Mouse (Mus musculus) E14TG2a.4 (cell line): ENCODE measurements around the gene Zc2hc1b.

Experiments
- H3K27me3 ChIP-seq: 2 replicates; pipeline ENCODE4 v1.6.1; 2014; ENCODE audit warnings: low read length, control low read depth; ENCODE audit not compliant: insufficient read depth
- H3K36me3 ChIP-seq: 2 replicates; pipeline ENCODE4 v1.6.1; 2014; ENCODE audit warnings: low read length, control low read depth; ENCODE audit not compliant: insufficient read depth
- H3K4me1 ChIP-seq: replicated peaks from 2 replicates; pipeline ENCODE4 v1.6.1; 2014; ENCODE audit warnings: low read depth, low read length, control low read depth
- H3K4me3 ChIP-seq: replicated peaks from 2 replicates; pipeline ENCODE4 v1.5.1; 2014; ENCODE audit warnings: mild to moderate bottlenecking, low read length
- H3K9me3 ChIP-seq: 2 replicates; pipeline ENCODE4 v1.6.1; 2014; ENCODE audit warnings: low read length, control low read depth
- CTCF ChIP-seq: conservative IDR thresholded peaks from 2 replicates; pipeline ENCODE4 v1.5.1; 2014; ENCODE audit warnings: low read length
- NANOG ChIP-seq: IDR thresholded peaks from 2 replicates; pipeline ENCODE4 v1.6.1; 2014; ENCODE audit warnings: borderline replicate concordance, low read length, mixed read lengths
- POU5F1 ChIP-seq: IDR thresholded peaks from 2 replicates; pipeline ENCODE4 v1.6.1; 2014; ENCODE audit warnings: low read length, borderline replicate concordance

Gene Zc2hc1b

GRCm38 (mm10) chr10:13135276-13135675 is 42.5 kb downstream of the Zc2hc1b start:
- Histone ChIP-seq H3K4me3 (no peak overlapping the region), H3K27me3 (no peaks in the 10 kb centered on the region), H3K36me3 (no peaks in the 10 kb centered on the region), H3K4me1 (0 out of 2 replicates have a peak, but pooled peaks cover 2% of the 10 kb centered on the region), H3K9me3 (no peaks in the 10 kb centered on the region)
- TF ChIP-seq NANOG, result no peak
- TF ChIP-seq POU5F1, result no peak
- no peak for TF ChIP-seq CTCF

GRCm38 (mm10) chr10:13133850-13134249 is 44.0 kb downstream of the Zc2hc1b start:
- no peaks in the 10 kb centered on the region for H3K27me3 ChIP-seq
- H3K9me3 ChIP-seq, result peaks cover 2% of the 10 kb centered on the region; the same call in 1 of the 2 replicates
- no peak for TF ChIP-seq POU5F1
- no peak for TF ChIP-seq NANOG
- no peak for TF ChIP-seq CTCF

GRCm38 (mm10) chr10:13127946-13128345 is 49.9 kb downstream of the Zc2hc1b start:
- Histone ChIP-seq H3K4me1 (peaks cover 6% of the 10 kb centered on the region), H3K4me3 (peak overlapping the region; percentile 52), H3K27me3 (peaks cover 5% of the 10 kb centered on the region; the same call in 1 of the 2 replicates), H3K9me3 (peaks cover 5% of the 10 kb centered on the region; the same call in 1 of the 2 replicates), H3K36me3 (no peaks in the 10 kb centered on the region)
- TF ChIP-seq POU5F1, result no peak
- TF ChIP-seq CTCF, result no peak
- TF ChIP-seq NANOG, result no peak

More at GRCm38 (mm10) chr10:13133850-13134249, 44.0 kb downstream of the Zc2hc1b start:
- H3K4me1 ChIP-seq, result no peaks in the 10 kb centered on the region
- no peak overlapping the region for H3K4me3 ChIP-seq
- no peaks in the 10 kb centered on the region for H3K36me3 ChIP-seq

DNA sequence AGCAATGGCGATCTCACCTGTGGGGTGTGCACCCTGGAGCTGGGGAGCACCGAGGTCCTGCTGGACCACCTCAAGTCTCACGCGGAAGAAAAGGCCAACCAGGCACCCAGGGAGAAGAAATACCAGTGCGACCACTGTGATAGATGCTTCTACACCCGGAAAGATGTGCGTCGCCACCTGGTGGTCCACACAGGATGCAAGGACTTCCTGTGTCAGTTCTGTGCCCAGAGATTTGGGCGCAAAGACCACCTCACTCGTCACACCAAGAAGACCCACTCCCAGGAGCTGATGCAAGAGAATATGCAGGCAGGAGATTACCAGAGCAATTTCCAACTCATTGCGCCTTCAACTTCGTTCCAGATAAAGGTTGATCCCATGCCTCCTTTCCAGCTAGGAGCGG is 50.5 kb downstream of the Zc2hc1b start:
- Histone ChIP-seq H3K27me3 (peaks cover 5% of the 10 kb centered on the region; the same call in 1 of the 2 replicates), H3K4me1 (peaks cover 6% of the 10 kb centered on the region), H3K4me3 (peak overlapping the region; percentile 52), H3K9me3 (peaks cover 5% of the 10 kb centered on the region; the same call in 1 of the 2 replicates), H3K36me3 (no peaks in the 10 kb centered on the region)
- no peak for TF ChIP-seq NANOG
- TF ChIP-seq CTCF, result peak; percentile 32

DNA sequence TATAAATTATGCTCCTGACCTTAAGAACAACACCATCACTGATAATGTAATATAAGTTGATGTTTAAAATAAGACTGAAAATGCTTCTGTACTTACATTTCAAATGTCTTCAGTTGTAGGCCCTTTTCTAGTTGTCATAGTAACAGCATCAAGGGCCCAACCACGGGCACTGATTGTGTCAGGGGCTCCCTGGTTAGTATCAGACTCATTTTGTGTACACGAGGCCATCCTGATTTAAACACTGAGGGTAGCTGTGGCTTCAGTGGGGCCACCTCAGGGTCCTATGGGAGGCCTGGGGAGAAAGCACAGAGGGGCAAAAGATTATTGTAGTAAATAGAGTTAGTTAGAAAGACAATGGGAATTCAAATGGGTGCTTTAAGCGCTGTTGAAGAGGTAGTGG is 52.0 kb downstream of the Zc2hc1b start:
- no peak for TF ChIP-seq POU5F1
- no peak for TF ChIP-seq CTCF
- TF ChIP-seq NANOG, result no peak
- H3K4me3 ChIP-seq, result no peak overlapping the region
- peaks cover 6% of the 10 kb centered on the region for H3K4me1 ChIP-seq
- H3K9me3 ChIP-seq, result peaks cover 5% of the 10 kb centered on the region; the same call in 1 of the 2 replicates
- peaks cover 5% of the 10 kb centered on the region; the same call in 1 of the 2 replicates for H3K27me3 ChIP-seq
- H3K36me3 ChIP-seq, result no peaks in the 10 kb centered on the region

DNA sequence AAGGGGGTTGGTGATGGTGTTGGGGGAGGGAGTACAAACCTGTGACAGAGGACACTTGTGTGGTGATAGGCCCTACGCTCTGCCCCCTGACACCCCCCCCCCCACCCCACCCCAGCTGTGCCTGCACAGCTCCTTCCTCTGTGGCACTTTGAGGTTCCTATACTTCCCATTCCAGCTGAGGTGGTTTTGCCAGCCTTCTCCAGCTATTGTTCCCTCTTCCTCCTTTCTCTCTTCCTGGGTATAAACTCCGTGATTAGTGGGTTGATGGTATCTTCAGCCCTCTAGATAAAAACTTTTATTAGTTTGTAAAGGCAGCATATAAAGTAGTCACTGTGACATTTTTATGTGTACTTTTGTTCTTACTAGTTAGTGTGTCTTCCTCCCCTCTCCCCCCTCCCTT is 58.5 kb downstream of the Zc2hc1b start:
- Histone ChIP-seq H3K4me1 (peaks cover 36% of the 10 kb centered on the region), H3K4me3 (no peak overlapping the region), H3K27me3 (peaks cover 3% of the 10 kb centered on the region; the same call in 1 of the 2 replicates), H3K9me3 (no peaks in the 10 kb centered on the region), H3K36me3 (no peaks in the 10 kb centered on the region)
- TF ChIP-seq CTCF, result no peak
- TF ChIP-seq NANOG, result no peak
- no peak for TF ChIP-seq POU5F1

DNA sequence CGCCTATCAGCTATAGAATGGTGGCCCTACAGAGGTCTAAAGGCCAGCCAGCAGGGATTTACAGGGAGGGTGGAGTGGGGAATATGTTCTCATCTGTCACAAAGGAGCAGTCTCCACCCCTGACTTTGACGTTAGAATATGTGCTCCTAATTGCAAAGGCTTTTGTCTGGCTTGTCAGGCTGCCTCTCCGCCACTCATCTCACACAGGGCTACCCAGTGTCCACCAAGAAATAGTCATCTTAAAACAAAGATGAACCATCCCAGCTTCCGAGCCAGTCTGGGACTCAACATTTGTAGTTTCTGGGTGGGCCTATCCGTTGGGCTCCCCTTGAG is 59.1 kb downstream of the Zc2hc1b start:
- TF ChIP-seq NANOG (no peak), POU5F1 (no peak), CTCF (no peak)
- Histone ChIP-seq H3K4me1 (peaks cover 36% of the 10 kb centered on the region), H3K9me3 (no peaks in the 10 kb centered on the region), H3K27me3 (peaks cover 3% of the 10 kb centered on the region; the same call in 1 of the 2 replicates), H3K4me3 (no peak overlapping the region), H3K36me3 (no peaks in the 10 kb centered on the region)

DNA sequence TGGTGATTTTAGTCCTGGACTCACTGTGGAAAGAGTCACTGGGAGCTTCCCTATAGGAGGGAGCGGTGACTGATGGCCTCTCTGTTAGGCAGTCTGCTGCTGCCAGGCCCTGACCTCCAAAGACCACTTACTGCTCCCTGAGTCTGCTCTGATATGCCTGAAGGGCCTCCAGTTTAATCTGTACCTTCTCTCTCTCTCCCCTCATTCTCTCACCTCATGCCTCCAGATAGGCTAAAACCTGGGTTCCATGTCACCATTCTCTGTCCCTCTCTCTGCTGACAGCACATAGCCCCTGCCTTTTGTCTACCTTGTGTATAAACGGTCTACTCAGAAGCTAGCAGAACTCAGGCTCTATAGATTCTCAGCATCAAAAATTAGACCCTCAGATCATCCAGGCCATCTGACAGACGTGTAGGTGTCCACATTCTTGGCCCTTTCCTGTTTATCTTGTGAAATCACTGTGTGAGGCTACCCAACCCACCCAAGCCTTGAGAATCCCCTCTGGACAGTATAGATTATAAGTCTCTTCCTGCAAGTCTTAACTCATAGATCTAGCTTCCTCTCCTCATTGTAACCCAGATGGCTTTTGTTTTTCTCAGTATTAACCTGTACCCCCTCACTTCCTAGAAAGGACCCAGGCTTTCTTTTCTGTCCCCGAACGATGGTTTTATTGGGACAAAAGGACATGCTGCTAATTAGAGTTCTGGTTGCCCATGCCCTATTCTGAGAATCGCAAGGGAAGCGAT is 59.6 kb downstream of the Zc2hc1b start:
- Histone ChIP-seq H3K4me3 (no peak overlapping the region), H3K4me1 (peaks cover 42% of the 10 kb centered on the region), H3K9me3 (no peaks in the 10 kb centered on the region), H3K36me3 (no peaks in the 10 kb centered on the region), H3K27me3 (peaks cover 3% of the 10 kb centered on the region; the same call in 1 of the 2 replicates)
- TF ChIP-seq CTCF (no peak), NANOG (no peak), POU5F1 (no peak)

- no peaks in the 10 kb centered on the region for H3K36me3 ChIP-seq
- no peak for TF ChIP-seq POU5F1
- TF ChIP-seq NANOG, result no peak
- TF ChIP-seq CTCF, result no peak
- no peaks in the 10 kb centered on the region for H3K9me3 ChIP-seq
- H3K4me3 ChIP-seq, result no peak overlapping the region
- H3K4me1 ChIP-seq, result peaks cover 54% of the 10 kb centered on the region
- peaks cover 3% of the 10 kb centered on the region; the same call in 1 of the 2 replicates for H3K27me3 ChIP-seq
Measured at GRCm38 (mm10) chr10:13116706-13117665, 60.8 kb downstream of the Zc2hc1b start.
